Mouse (Mus musculus) cerebellum, adult 11-12 months (tissue): Measurements from ENCODE around the gene Shisa8.

Experiments
- DNase-seq: peaks from one replicate; pipeline ENCODE4 v3.0.0; 2022

Shisa8 gene

GRCm38 (mm10) chr15:82203090-82203489 lies 9.5 kb downstream of the Shisa8 start:
- peak; percentile 67 for DNase-seq

- peak; percentile 53 for DNase-seq
Measured at GRCm38 (mm10) chr15:82202086-82202485, 10.5 kb downstream of the Shisa8 start.

- peak; percentile 60 for DNase-seq
Measured at GRCm38 (mm10) chr15:82199546-82199945, 13.1 kb downstream of the Shisa8 start.

- DNase-seq = no peak
Measured at GRCm38 (mm10) chr15:82198342-82198741, 14.3 kb downstream of the Shisa8 start.

- DNase-seq = no peak
Measured at GRCm38 (mm10) chr15:82197937-82198336, 14.7 kb downstream of the Shisa8 start.

- peak; percentile 41 for DNase-seq
Measured at GRCm38 (mm10) chr15:82197246-82197750, 15.3 kb downstream of the Shisa8 start.

- peak; percentile 63 for DNase-seq
Measured at GRCm38 (mm10) chr15:82196300-82196699, 16.3 kb downstream of the Shisa8 start.

- no peak for DNase-seq
Measured at GRCm38 (mm10) chr15:82192617-82193016, 20.0 kb downstream of the Shisa8 start.

GRCm38 (mm10) chr15:82188481-82189240 lies 24.0 kb downstream of the Shisa8 start:
- DNase-seq = no peak

GRCm38 (mm10) chr15:82187924-82188323 lies 24.7 kb downstream of the Shisa8 start:
- no peak for DNase-seq

- DNase-seq = no peak
Measured at GRCm38 (mm10) chr15:82187401-82187800, 25.2 kb downstream of the Shisa8 start.

GRCm38 (mm10) chr15:82186931-82187330 lies 25.7 kb downstream of the Shisa8 start:
- no peak for DNase-seq

- no peak for DNase-seq
Measured at GRCm38 (mm10) chr15:82186131-82186530, 26.5 kb downstream of the Shisa8 start.

- DNase-seq = no peak
Measured at GRCm38 (mm10) chr15:82185062-82185783, 27.4 kb downstream of the Shisa8 start.

- no peak for DNase-seq
Measured at GRCm38 (mm10) chr15:82184656-82185055, 28.0 kb downstream of the Shisa8 start.

- DNase-seq = no peak
Measured at GRCm38 (mm10) chr15:82184183-82184582, 28.4 kb downstream of the Shisa8 start.

- DNase-seq = no peak
Measured at GRCm38 (mm10) chr15:82183596-82183995, 29.0 kb downstream of the Shisa8 start.

GRCm38 (mm10) chr15:82182311-82182710 lies 30.3 kb downstream of the Shisa8 start:
- no peak for DNase-seq

GRCm38 (mm10) chr15:82181131-82181530 lies 31.5 kb downstream of the Shisa8 start:
- DNase-seq = peak; percentile 15

- no peak for DNase-seq
Measured at GRCm38 (mm10) chr15:82177743-82178290, 34.8 kb downstream of the Shisa8 start.

- no peak for DNase-seq
Measured at GRCm38 (mm10) chr15:82175091-82175490, 37.5 kb downstream of the Shisa8 start.

- DNase-seq = peak; percentile 77
Measured at GRCm38 (mm10) chr15:82172648-82173047, 40.0 kb downstream of the Shisa8 start.
